Mouse (Mus musculus) cortical plate, adult 2 months (tissue): ENCODE results near the gene Sgo1.

Experiments used
- CTCF ChIP-seq: fragments of 200-500 bp; IDR thresholded peaks from 2 replicates; pipeline ENCODE4 v1.5.1; 2011; ENCODE audit warnings: mild to moderate bottlenecking, control low read depth, low read length; ENCODE audit not compliant: insufficient read depth; ENCODE audit errors: extremely low read depth
- POLR2A ChIP-seq: fragments of 200-500 bp; IDR thresholded peaks from 2 replicates; pipeline ENCODE4 v1.6.1; 2011; ENCODE audit warnings: mild to moderate bottlenecking, low read length, control low read depth; ENCODE audit not compliant: insufficient read depth; ENCODE audit errors: extremely low read depth

- TF ChIP-seq CTCF (no peak), POLR2A (no peak)
These were observed 24.3 kb downstream of the Sgo1 start for GRCm38 (mm10) chr17:53664703-53665382.
